Mouse (Mus musculus) hindbrain, embryonic 11.5 days (tissue): ENCODE data around the gene Habp2. TPM values are rescaled to one million over a fixed set of nuclear protein-coding genes. Genes with fewer than 3 reads are reported as not detected.
A peak's percentile ranks its signal among the peaks of the same experiment; 100 is the strongest.

Experiments
- ATAC-seq: fragments of 200-750 bp; cut with Nextera tagmentation; 2 replicates; pipeline ENCODE4 v1.8.0; 2017; ENCODE audit warnings: mild to moderate bottlenecking, moderate TSS enrichment, moderate library complexity; ENCODE audit not compliant: low FRiP score
- DNase-seq: peaks from one replicate; pipeline ENCODE4 v3.0.0-alpha.2; 2015; ENCODE audit warnings: low spot score
- H3K27ac ChIP-seq: fragments of 300-500 bp; sonication (generic); 2 replicates; pipeline ENCODE4 v1.5.1; 2014; ENCODE audit warnings: mild to moderate bottlenecking, low read depth, low read length
- H3K27me3 ChIP-seq: fragments of 300-500 bp; sonication (generic); 2 replicates; pipeline ENCODE4 v1.6.1; 2014; ENCODE audit warnings: mild to moderate bottlenecking, low read length, moderate library complexity, mixed read lengths; ENCODE audit not compliant: control insufficient read depth, insufficient read depth
- H3K36me3 ChIP-seq: fragments of 300-500 bp; sonication (generic); 2 replicates; pipeline ENCODE4 v1.6.1; 2014; ENCODE audit warnings: mild to moderate bottlenecking, low read length, moderate library complexity, mixed read lengths; ENCODE audit not compliant: control insufficient read depth, insufficient read depth
- H3K4me1 ChIP-seq: fragments of 300-500 bp; sonication (generic); replicated peaks from 2 replicates; pipeline ENCODE4 v1.6.1; 2014; ENCODE audit warnings: low read length, mixed read lengths; ENCODE audit not compliant: control insufficient read depth, insufficient read depth
- H3K4me2 ChIP-seq: fragments of 300-500 bp; sonication (generic); replicated peaks from 2 replicates; pipeline ENCODE4 v1.6.1; 2014; ENCODE audit warnings: mild to moderate bottlenecking, low read depth, low read length
- H3K4me3 ChIP-seq: fragments of 300-500 bp; sonication (generic); 2 replicates; pipeline ENCODE4 v1.5.1; 2014; ENCODE audit warnings: low read depth, low read length
- H3K9ac ChIP-seq: fragments of 300-500 bp; sonication (generic); 2 replicates; pipeline ENCODE4 v1.6.1; 2014; ENCODE audit warnings: low read depth, low read length
- H3K9me3 ChIP-seq: fragments of 300-500 bp; sonication (generic); 2 replicates; pipeline ENCODE4 v1.6.1; 2016; ENCODE audit warnings: low read length; ENCODE audit not compliant: control insufficient read depth
- WGBS: fragments of 180-500 bp; shearing (Covaris S2); extraction: QIAGEN DNeasy Blood & Tissue Kit; methylation state at CpG from one replicate; pipeline ENCODE4 v1.1.7; 2014; 5-methylcytosine and 5-hydroxymethylcytosine counted together
- polyA plus RNA-seq: library from polyadenylated mRNA; unstranded; fragments of >200 nt; fragmentation: Nextera tagmentation; extraction: Ambion mirVana; gene quantifications from 2 replicates; pipeline ENCODE4 v1.2.1, GENCODE M21; 2014

Gene Habp2
- polyA plus RNA-seq, 1 experiment from 2014 or later: not detected

DNA sequence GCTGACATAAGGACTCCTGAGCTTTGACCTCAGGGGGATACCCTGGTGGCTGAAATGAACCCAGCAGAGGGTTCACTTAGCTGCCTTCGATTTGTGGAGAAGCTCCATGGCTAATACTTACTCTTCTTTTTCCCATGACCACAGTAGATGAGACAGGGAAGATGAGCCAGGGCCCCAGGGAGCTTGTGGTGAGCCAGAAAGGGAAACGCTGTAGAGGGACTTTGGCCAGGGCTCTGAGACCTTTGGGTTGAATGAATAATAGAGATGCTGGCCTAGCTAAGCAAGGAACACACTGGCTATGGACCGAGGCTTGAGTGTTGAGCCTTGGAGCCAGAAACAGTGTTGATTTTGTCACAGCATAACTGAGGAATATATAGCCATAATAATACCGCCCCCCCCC, 1.5 kb downstream of the Habp2 start:
- H3K4me1 ChIP-seq: no peaks in the 10 kb centered on the region
- no peaks in the 10 kb centered on the region for H3K9me3 ChIP-seq
- H3K27me3 ChIP-seq: no peaks in the 10 kb centered on the region
- H3K36me3 ChIP-seq: no peaks in the 10 kb centered on the region
- H3K9ac ChIP-seq: no peak overlapping the region
- no peak for ATAC-seq
- H3K27ac ChIP-seq: no peak overlapping the region
- no peak overlapping the region for H3K4me3 ChIP-seq
- H3K4me2 ChIP-seq: no peak overlapping the region
- 75% methylated on average over 4 of the region's 4 CpGs for WGBS
- no peak for DNase-seq

DNA sequence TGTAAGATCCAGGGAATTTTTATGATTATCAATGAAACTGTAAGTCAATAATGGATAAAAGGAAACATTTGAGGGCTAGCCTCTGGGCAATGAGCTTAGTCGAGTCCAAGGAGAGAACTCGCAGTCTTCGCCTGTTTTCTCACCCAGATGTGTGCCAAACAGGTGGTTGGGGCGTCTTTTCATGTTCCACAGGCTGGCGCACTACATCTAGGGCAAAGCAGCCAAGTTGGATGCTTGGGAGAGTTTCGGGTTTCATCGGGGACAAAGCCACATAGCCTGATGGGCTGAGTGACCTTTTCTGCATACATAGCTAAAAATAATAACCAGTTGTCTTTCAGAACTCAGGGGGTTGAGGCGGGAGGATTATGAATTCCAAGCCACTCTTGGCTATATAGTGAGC, 2.7 kb downstream of the Habp2 start:
- ATAC-seq: no peak
- Histone ChIP-seq H3K27me3 (no peaks in the 10 kb centered on the region), H3K9ac (no peak overlapping the region), H3K9me3 (no peaks in the 10 kb centered on the region), H3K4me1 (no peaks in the 10 kb centered on the region), H3K27ac (no peak overlapping the region), H3K4me2 (no peak overlapping the region), H3K4me3 (no peak overlapping the region), H3K36me3 (no peaks in the 10 kb centered on the region)
- 84% methylated on average over 8 of the region's 8 CpGs for WGBS
- DNase-seq: no peak

DNA sequence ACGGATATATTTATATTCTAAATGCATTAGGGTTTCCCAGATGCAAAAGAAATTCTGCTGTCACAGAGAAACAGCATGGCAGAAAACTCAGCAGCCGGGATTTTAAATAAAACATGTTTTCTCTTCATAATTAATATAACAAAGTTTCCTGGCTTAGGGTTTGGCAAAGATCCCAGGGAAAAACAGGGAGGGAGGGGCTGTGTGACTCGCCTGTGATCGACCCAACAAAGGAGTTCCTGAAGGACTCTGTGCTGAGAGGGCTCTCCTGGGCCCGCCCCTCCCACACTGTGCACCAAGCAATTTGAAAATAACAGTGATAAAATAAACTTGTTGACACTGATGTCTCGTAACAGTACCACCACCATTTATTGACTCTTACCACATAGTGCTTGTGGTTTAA, 5.0 kb downstream of the Habp2 start:
- Histone ChIP-seq H3K36me3 (no peaks in the 10 kb centered on the region), H3K4me1 (no peaks in the 10 kb centered on the region), H3K27ac (no peak overlapping the region), H3K4me3 (no peak overlapping the region), H3K9ac (no peak overlapping the region), H3K4me2 (no peak overlapping the region), H3K9me3 (no peaks in the 10 kb centered on the region), H3K27me3 (no peaks in the 10 kb centered on the region)
- WGBS: 87% methylated on average over 6 of the region's 6 CpGs
- no peak for DNase-seq
- no peak for ATAC-seq

DNA sequence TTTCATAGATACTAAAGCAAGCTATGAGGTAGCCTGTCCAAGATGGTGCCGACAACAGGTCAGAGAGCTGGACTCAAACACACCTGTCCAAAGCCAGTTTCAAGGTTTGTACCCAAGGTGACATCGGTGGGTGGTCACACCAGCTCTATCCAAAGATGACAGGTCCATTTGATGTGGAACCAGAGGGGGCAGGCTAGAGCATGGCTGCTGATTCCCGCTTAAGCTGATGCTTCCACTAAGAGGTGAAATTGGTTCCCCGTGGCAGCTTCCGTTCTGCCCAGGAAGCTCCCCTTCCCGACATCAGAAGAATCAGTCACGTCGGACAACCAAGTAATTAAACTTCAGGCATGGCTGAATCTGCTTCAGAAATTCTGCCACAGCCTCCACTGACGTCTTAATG, 5.4 kb downstream of the Habp2 start:
- no peak overlapping the region for H3K4me2 ChIP-seq
- no peak overlapping the region for H3K4me3 ChIP-seq
- no peaks in the 10 kb centered on the region for H3K36me3 ChIP-seq
- H3K27ac ChIP-seq: no peak overlapping the region
- ATAC-seq (no peak), DNase-seq (no peak)
- H3K27me3 ChIP-seq: no peaks in the 10 kb centered on the region
- H3K4me1 ChIP-seq: no peaks in the 10 kb centered on the region
- no peaks in the 10 kb centered on the region for H3K9me3 ChIP-seq
- no peak overlapping the region for H3K9ac ChIP-seq
- WGBS: 66% methylated on average over 9 of the region's 9 CpGs

DNA sequence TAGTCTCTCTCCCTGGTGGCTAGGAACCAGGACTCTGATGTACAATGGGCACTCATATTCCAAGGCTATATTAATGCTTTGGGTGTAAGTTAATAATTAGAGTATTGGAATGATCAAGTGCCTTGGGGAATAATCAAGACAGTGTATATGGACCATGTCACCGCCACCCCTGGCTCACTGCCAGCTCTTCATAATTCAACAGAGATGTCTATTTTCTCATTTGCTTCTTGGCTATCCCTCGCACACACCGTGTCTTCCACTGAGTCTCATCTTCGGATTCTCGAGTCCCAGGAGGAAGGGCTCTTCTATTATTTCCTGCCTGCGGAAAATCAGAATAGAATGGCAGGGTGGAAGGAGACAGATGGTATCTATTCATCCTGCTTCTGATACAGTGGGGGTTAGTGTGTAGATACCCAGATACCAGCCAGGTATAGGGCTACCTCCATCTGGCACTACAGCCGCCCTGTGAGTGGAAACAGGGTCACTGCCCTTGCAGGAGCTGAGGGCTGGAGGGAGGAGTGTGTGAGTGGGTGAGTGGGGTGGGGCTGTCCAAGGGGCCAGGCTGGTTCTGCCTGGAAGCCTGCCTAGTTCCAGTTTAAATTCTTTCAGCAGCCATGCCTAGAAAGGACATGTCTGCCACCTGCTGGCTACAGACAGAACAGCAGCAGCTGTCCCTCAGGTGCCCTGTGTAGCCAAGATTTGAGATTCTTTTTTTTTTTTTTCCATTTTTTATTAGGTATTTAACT, 7.9 kb downstream of the Habp2 start:
- H3K9ac ChIP-seq: no peak overlapping the region
- no peaks in the 10 kb centered on the region for H3K4me1 ChIP-seq
- no peaks in the 10 kb centered on the region for H3K36me3 ChIP-seq
- no peak overlapping the region for H3K27ac ChIP-seq
- WGBS: 52% methylated on average over 7 of the region's 7 CpGs
- H3K27me3 ChIP-seq: no peaks in the 10 kb centered on the region
- no peak overlapping the region for H3K4me2 ChIP-seq
- no peaks in the 10 kb centered on the region for H3K9me3 ChIP-seq
- H3K4me3 ChIP-seq: no peak overlapping the region
- peak; percentile 81 for DNase-seq
- peak; percentile 71 for ATAC-seq

DNA sequence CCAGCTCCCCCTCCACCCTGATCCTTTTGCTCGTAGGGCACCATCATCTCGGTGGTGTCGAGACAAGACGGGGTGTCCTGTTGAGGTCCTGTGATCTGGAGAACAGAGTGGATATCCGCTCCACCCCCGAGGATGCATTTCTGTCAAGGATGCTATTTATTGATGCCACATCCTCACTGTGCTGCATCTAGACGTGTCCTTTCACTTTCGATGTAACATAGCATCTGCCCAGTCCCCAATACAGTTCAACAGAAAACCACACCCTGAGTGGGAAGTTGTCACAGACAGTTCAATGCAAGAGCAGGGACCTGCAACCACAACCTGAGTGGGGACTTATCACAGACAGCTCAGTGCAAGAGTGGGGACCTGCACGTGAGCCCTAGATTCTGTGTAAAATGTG, 9.7 kb downstream of the Habp2 start:
- Histone ChIP-seq H3K9me3 (no peaks in the 10 kb centered on the region), H3K4me2 (no peak overlapping the region), H3K27me3 (no peaks in the 10 kb centered on the region), H3K4me3 (no peak overlapping the region), H3K4me1 (no peaks in the 10 kb centered on the region), H3K9ac (no peak overlapping the region), H3K27ac (no peak overlapping the region), H3K36me3 (no peaks in the 10 kb centered on the region)
- 80% methylated on average over 9 of the region's 9 CpGs for WGBS
- ATAC-seq: no peak
- DNase-seq: no peak

DNA sequence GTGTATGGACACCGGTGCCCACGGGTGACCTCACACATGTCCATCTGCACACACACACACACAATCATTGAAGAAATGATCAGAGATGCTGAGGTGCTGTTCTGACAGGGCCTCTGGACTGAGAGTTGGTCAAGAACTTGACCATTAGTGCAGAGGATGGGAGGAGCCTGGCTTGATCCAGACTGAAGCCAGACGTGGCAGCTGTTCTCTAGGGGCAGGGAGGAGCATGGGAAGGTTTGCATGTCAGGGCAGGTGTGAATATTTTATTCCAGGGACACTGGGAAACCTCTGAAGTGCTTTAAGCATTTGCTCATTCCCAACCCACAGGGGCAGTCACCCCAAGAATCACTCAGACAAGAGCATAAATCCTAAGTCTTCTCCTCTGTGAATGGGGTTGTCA, 10.3 kb downstream of the Habp2 start:
- Histone ChIP-seq H3K27me3 (no peaks in the 10 kb centered on the region), H3K9me3 (no peaks in the 10 kb centered on the region), H3K4me3 (no peak overlapping the region), H3K27ac (no peak overlapping the region), H3K4me1 (no peaks in the 10 kb centered on the region), H3K4me2 (no peak overlapping the region), H3K9ac (no peak overlapping the region), H3K36me3 (no peaks in the 10 kb centered on the region)
- WGBS: 59% methylated on average over 3 of the region's 3 CpGs
- DNase-seq (no peak), ATAC-seq (no peak)

DNA sequence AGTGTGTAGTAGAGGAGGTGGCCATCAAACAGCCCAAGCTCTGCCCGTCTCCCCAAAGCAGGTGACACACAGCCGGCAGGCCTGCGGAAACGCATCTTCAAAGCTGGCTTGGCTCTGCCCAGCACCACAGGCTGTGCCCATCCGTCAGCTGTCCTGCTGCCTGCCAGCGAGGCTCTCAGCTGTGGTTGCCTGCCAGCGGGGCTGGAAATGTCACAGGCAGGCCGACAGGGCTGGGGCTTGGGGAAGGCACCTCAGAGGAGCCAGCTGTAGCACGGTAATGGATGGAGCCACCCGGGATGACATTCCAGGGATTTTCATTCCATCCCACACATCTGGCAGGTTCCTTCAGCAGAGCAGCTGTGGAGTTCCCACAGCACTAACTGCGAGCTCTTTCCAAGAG, 13.9 kb downstream of the Habp2 start:
- 72% methylated on average over 11 of the region's 11 CpGs for WGBS

DNA sequence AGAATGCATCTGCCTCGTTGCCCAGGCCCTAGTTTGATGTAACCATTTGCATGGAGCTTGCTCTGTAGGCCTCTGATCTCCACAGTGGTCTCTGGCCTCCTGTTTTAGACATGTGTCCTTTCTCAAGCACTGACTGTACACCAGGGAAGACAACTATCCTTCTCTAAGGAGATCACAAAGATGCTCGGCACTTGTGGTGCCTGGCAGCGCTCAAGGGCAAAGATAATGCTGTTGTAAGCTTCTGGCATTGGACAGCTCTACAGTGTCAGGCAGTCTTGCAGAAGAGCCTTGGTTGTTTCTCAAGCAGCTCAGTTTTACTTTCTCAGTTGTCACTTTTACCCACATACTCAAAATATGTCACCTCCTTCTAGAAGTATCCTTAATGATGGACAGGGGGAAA, 29.6 kb downstream of the Habp2 start:
- peaks cover 7% of the 10 kb centered on the region; the same call in 1 of the 2 replicates for H3K4me1 ChIP-seq
- H3K9me3 ChIP-seq: no peaks in the 10 kb centered on the region
- ATAC-seq (no peak), DNase-seq (no peak)
- no peak overlapping the region for H3K4me3 ChIP-seq
- H3K4me2 ChIP-seq: no peak overlapping the region
- no peaks in the 10 kb centered on the region for H3K36me3 ChIP-seq
- H3K9ac ChIP-seq: no peak overlapping the region
- no peak overlapping the region for H3K27ac ChIP-seq
- WGBS: 87% methylated on average over 3 of the region's 3 CpGs
- H3K27me3 ChIP-seq: no peaks in the 10 kb centered on the region

More for the DNA sequence above, 13.9 kb downstream of the Habp2 start:
- H3K27me3 ChIP-seq: no peaks in the 10 kb centered on the region
- ATAC-seq (no peak), DNase-seq (no peak)
- H3K27ac ChIP-seq: no peak overlapping the region
- no peak overlapping the region for H3K4me2 ChIP-seq
- H3K4me3 ChIP-seq: no peak overlapping the region
- no peaks in the 10 kb centered on the region for H3K4me1 ChIP-seq
- H3K9me3 ChIP-seq: no peaks in the 10 kb centered on the region
- H3K9ac ChIP-seq: no peak overlapping the region
- H3K36me3 ChIP-seq: no peaks in the 10 kb centered on the region
